Mouse (Mus musculus) liver, embryonic 14.5 days (tissue): Measurements from ENCODE around the gene Trdmt1.

ENCODE experiments used
- CTCF ChIP-seq: IDR thresholded peaks from 2 replicates; pipeline ENCODE4 v1.5.1; 2016; ENCODE audit warnings: antibody characterized with exemption, low read depth, control low read depth
- EP300 ChIP-seq: IDR thresholded peaks from 2 replicates; pipeline ENCODE4 v1.6.1; 2016; ENCODE audit warnings: antibody characterized with exemption, low read depth

GRCm38 (mm10) chr2:13469641-13470040 lies 74.8 kb downstream of the Trdmt1 start:
- no peak for TF ChIP-seq CTCF
- TF ChIP-seq EP300, result no peak
